Mouse (Mus musculus) bone marrow macrophage, adult 2 months (primary cell): ENCODE measurements around the gene Banf1.

Experiments used
- CTCF ChIP-seq: IDR thresholded peaks from 2 replicates; pipeline ENCODE4 v1.5.1; 2012; ENCODE audit warnings: low read depth, mild to moderate bottlenecking, low read length, moderate library complexity
- POLR2A ChIP-seq: IDR thresholded peaks from 2 replicates; pipeline ENCODE4 v1.6.1; 2012; ENCODE audit warnings: mild to moderate bottlenecking, low read depth, low read length, borderline replicate concordance

- TF ChIP-seq POLR2A: no peak
- TF ChIP-seq CTCF: no peak
Observed at GRCm38 (mm10) chr19:5341360-5341759, 25.6 kb downstream of the Banf1 start.
